Mouse (Mus musculus) adrenal gland, postnatal 25 days (tissue): ENCODE results near the gene Tmem160. TPM values are rescaled to one million over a fixed set of nuclear protein-coding genes. Genes with fewer than 3 reads are reported as not detected.

Experiments used
- DNase-seq: peaks from one replicate; pipeline ENCODE4 v3.0.0; 2021; ENCODE audit warnings: mixed read lengths
- total RNA-seq: library from RNA; stranded (reverse); gene quantifications from 2 replicates; pipeline ENCODE4 v1.2.3, GENCODE M21; 2021

Gene Tmem160
- total RNA-seq, 1 experiment from 2014 or later, result 70.3 TPM

GRCm38 (mm10) chr7:16491759-16492158 lies 39.2 kb downstream of the Tmem160 start:
- DNase-seq, result peak; percentile 71

GRCm38 (mm10) chr7:16492211-16492610 lies 39.6 kb downstream of the Tmem160 start:
- no peak for DNase-seq

GRCm38 (mm10) chr7:16493361-16493760 lies 40.8 kb downstream of the Tmem160 start:
- peak; percentile 38 for DNase-seq

- DNase-seq, result no peak
These were observed 43.7 kb downstream of the Tmem160 start for GRCm38 (mm10) chr7:16496260-16496659.

GRCm38 (mm10) chr7:16499671-16500104 lies 47.1 kb downstream of the Tmem160 start:
- DNase-seq, result no peak

GRCm38 (mm10) chr7:16501571-16501970 lies 49.0 kb downstream of the Tmem160 start:
- DNase-seq, result peak; percentile 12

GRCm38 (mm10) chr7:16504573-16505225 lies 52.1 kb downstream of the Tmem160 start:
- DNase-seq, result peak; percentile 54

Other genes with a start within 250 kb of the Tmem160 start
- gene Dhx34, start 230.7 kb upstream of the Tmem160 start, total RNA-seq, result 14.1 and 20.3 TPM in 2 replicates
- gene C5ar2, start 208.6 kb upstream of the Tmem160 start, total RNA-seq, result 0.24 TPM in 1 of 2 replicates, not detected in the other
- 2.0 and 3.2 TPM in 2 replicates for gene C5ar1, start 193.2 kb upstream of the Tmem160 start, total RNA-seq
- 15.6 and 26.0 TPM in 2 replicates for gene Inafm1, start 179.2 kb upstream of the Tmem160 start, total RNA-seq
- gene Ccdc9, start 166.0 kb upstream of the Tmem160 start, total RNA-seq, result 83.5 and 93.6 TPM in 2 replicates
- gene Bbc3, start 144.4 kb upstream of the Tmem160 start, total RNA-seq, result 6.8 and 11.5 TPM in 2 replicates
- 67.1 and 74.1 TPM in 2 replicates for gene Sae1, start 65.0 kb upstream of the Tmem160 start, total RNA-seq
- 47.1 and 57.3 TPM in 2 replicates for gene Zc3h4, start 51.9 kb upstream of the Tmem160 start, total RNA-seq
- gene Npas1, start 24.9 kb downstream of the Tmem160 start, total RNA-seq, result not detected in 2 replicates
- gene Arhgap35, start 162.2 kb downstream of the Tmem160 start, total RNA-seq, result 74.8 and 76.1 TPM in 2 replicates
- gene Ceacam15, start 222.9 kb downstream of the Tmem160 start, total RNA-seq, result not detected in 2 replicates